Mouse (Mus musculus) thymus, adult 2 months (tissue): Measurements from ENCODE around the gene Ghitm.

Experiments used
- CTCF ChIP-seq: fragments of 200-500 bp; IDR thresholded peaks from 2 replicates; pipeline ENCODE4 v1.5.1; 2012; ENCODE audit warnings: mild to moderate bottlenecking, control low read depth, low read length, moderate library complexity, borderline replicate concordance; ENCODE audit not compliant: control insufficient read depth, poor library complexity, insufficient read depth; ENCODE audit errors: extremely low read depth
- POLR2A ChIP-seq: fragments of 200-500 bp; IDR thresholded peaks from 2 replicates; pipeline ENCODE4 v1.6.1; 2012; ENCODE audit warnings: mild to moderate bottlenecking, low read length, control low read depth, moderate library complexity; ENCODE audit not compliant: control insufficient read depth, poor library complexity, insufficient read depth; ENCODE audit errors: extremely low read depth

DNA sequence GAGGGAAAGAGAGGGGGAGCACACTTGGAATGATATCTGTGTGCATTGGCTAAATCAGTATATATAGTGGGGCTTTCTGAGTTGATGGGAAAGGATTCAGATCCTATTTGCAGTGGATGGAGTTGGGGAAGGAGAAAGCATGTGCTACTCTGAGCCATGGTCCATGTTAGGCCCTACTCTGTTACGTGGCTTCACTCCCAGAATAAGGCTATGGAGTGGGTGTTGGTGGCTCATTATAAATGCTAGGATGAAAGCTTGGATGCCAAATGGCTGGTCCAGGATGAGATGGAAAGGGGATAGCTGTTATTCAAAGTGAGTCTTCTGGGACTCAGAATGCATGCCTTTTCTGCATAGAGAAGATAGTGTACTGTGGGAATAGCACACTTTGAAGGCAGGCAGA is 54.3 kb downstream of the Ghitm start:
- TF ChIP-seq CTCF: no peak
- TF ChIP-seq POLR2A: no peak
